Mouse (Mus musculus): ENCODE measurements around the gene Nudt22. TPM values are rescaled to one million over a fixed set of nuclear protein-coding genes. Genes with fewer than 3 reads are reported as not detected.

Gene Nudt22
- polyA plus RNA-seq, 1 experiment from 2014 or later = 10.5 TPM

DNA sequence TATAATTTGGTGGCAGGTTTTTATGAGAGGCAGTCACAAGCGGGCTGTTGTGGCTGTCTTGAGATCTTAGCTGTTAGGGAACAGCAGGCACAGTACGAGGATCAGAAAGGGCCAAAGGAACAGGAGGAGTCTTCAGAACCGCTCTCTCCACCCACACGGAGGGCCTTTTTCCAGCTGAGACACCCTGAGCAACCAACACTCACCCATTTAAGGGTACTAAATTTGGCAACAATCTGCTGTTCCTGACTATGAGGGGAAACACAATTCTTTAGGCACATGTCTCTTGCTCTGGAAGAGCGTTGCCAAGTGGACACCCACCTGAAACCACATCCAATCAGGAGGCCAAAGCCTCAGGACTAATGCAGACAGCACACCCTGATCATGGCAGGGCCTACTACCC, 33.6 kb upstream of the Nudt22 start:
- no peaks in the 10 kb centered on the region for H3K27me3 ChIP-seq (ENCODE audit: control insufficient read depth, insufficient read depth, low read depth, low read length)
- H3K36me3 ChIP-seq (ENCODE audit: control insufficient read depth, insufficient read depth) = peaks cover 66% of the 10 kb centered on the region
- H3K4me1 ChIP-seq (ENCODE audit: control insufficient read depth, low read depth, low read length) = no peaks in the 10 kb centered on the region
- no peak overlapping the region for H3K4me2 ChIP-seq (ENCODE audit: low read depth, low read length)
- WGBS (ENCODE audit: insufficient replicate concordance) = 90% methylated on average over 5 of the region's 5 CpGs
- H3K9ac ChIP-seq (ENCODE audit: low read depth, low read length) = no peak overlapping the region
- ATAC-seq (ENCODE audit: low read depth) = no peak
- H3K4me3 ChIP-seq (ENCODE audit: low read depth, low read length) = no peak overlapping the region
- H3K9me3 ChIP-seq (replicated peaks; ENCODE audit: control insufficient read depth, low read length) = no peaks in the 10 kb centered on the region
- H3K27ac ChIP-seq (ENCODE audit: low read length) = no peak overlapping the region

DNA sequence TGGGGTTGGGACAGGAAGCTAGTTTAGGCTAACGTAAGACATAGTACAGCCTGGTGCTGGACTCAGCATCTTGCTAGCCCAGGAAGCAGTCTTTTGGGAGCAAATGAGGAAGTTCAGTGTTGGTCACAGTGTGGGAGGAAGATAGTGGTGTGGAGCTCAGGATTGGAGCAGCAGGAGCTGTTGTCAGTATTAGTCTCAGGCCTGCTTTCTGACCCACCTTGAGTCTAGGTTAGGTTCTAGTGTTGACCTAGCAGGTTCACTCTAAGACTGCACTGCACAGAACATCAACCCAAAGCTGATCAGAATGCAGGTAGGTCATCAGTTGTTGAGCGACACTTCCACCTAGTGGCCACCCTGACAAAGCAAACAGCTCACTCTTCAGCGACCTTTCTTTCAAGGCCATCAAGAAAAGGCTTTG, 24.3 kb upstream of the Nudt22 start:
- Histone ChIP-seq H3K9me3 (replicated peaks; ENCODE audit: control insufficient read depth, low read length) (no peaks in the 10 kb centered on the region), H3K36me3 (ENCODE audit: control insufficient read depth, insufficient read depth) (peaks cover 38% of the 10 kb centered on the region), H3K27ac (ENCODE audit: low read length) (peak overlapping the region; percentile 90), H3K4me2 (ENCODE audit: low read depth, low read length) (peak overlapping the region; percentile 66), H3K4me3 (ENCODE audit: low read depth, low read length) (peak overlapping the region; percentile 76; the same call in 1 of the 2 replicates), H3K27me3 (ENCODE audit: control insufficient read depth, insufficient read depth, low read depth, low read length) (no peaks in the 10 kb centered on the region), H3K9ac (ENCODE audit: low read depth, low read length) (no peak overlapping the region), H3K4me1 (ENCODE audit: control insufficient read depth, low read depth, low read length) (peaks cover 18% of the 10 kb centered on the region)
- ATAC-seq (ENCODE audit: low read depth) = no peak
- WGBS (ENCODE audit: insufficient replicate concordance) = 15% methylated on average over 3 of the region's 3 CpGs

DNA sequence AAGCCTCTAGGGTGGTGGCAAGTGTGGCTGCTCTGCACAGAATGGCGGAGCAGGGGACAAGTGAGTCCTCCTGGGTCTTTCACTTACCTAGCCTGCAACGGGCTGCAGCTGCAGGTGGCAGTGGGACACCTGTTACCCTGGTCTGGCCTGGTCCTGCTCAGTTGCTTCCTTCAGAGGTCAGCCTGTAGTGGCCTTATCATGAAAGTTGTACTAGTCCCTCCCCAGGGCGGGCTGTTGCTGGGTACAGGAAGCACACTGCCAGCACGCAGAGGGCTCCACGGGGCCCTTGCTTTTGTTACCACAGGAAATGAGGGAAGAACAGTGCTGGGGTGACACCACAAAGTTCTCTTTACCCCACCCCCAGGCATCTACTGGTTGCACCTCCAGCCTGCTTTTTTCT, 23.3 kb upstream of the Nudt22 start, which contains the start of gene Fermt3:
Fermt3 (minus strand) TSS at position 279 of the 400 bp plus-strand sequence.
- peak within 1 kb of the TSS; percentile 66 for H3K4me2 ChIP-seq (ENCODE audit: low read depth, low read length)

DNA sequence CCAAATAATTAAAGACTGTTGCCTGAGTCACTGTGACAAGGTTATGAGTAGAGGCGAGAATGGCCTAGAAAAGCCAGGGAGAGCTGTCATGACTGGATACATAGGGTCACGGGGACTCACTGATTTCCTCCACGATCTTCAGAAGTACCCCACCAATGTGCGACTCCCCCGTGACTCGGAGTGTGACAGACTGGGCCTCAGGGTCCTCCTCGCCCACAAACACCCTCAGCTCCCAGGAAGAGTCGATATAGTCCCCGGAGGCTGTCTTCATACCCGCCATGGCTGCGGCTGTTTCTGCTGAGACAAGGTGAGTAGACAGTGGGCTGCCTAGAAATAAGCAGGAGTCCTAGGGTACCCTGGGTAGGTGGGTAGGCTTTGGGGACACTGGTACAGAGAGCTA, 22.6 kb upstream of the Nudt22 start:
- Histone ChIP-seq H3K9me3 (replicated peaks; ENCODE audit: control insufficient read depth, low read length) (no peaks in the 10 kb centered on the region), H3K36me3 (ENCODE audit: control insufficient read depth, insufficient read depth) (peaks cover 40% of the 10 kb centered on the region), H3K4me1 (ENCODE audit: control insufficient read depth, low read depth, low read length) (peaks cover 18% of the 10 kb centered on the region), H3K4me2 (ENCODE audit: low read depth, low read length) (peak overlapping the region; percentile 66), H3K27me3 (ENCODE audit: control insufficient read depth, insufficient read depth, low read depth, low read length) (no peaks in the 10 kb centered on the region), H3K27ac (ENCODE audit: low read length) (peak overlapping the region; percentile 90), H3K9ac (ENCODE audit: low read depth, low read length) (peak overlapping the region; percentile 82), H3K4me3 (ENCODE audit: low read depth, low read length) (peak overlapping the region; percentile 76)
- 0 out of 2 replicates have a peak, but pooled peaks have one; percentile 3 for ATAC-seq (ENCODE audit: low read depth)
- WGBS (ENCODE audit: insufficient replicate concordance) = 17% methylated on average over 11 of the region's 11 CpGs

More for the DNA sequence above, 23.3 kb upstream of the Nudt22 start, which contains the start of gene Fermt3:
- H3K27me3 ChIP-seq (ENCODE audit: control insufficient read depth, insufficient read depth, low read depth, low read length) = no peaks in the 10 kb centered on the region
- H3K9ac ChIP-seq (ENCODE audit: low read depth, low read length) = peak within 1 kb of the TSS; percentile 82
- H3K4me3 ChIP-seq (ENCODE audit: low read depth, low read length) = peak within 1 kb of the TSS; percentile 76
- H3K36me3 ChIP-seq (ENCODE audit: control insufficient read depth, insufficient read depth) = peaks cover 38% of the 10 kb centered on the region
- peak within 1 kb of the TSS; percentile 90 for H3K27ac ChIP-seq (ENCODE audit: low read length)
- peaks cover 18% of the 10 kb centered on the region for H3K4me1 ChIP-seq (ENCODE audit: control insufficient read depth, low read depth, low read length)
- WGBS (ENCODE audit: insufficient replicate concordance) = 14% methylated on average over 5 of the region's 5 CpGs
- H3K9me3 ChIP-seq (replicated peaks; ENCODE audit: control insufficient read depth, low read length) = no peaks in the 10 kb centered on the region
- peak; percentile 81 for ATAC-seq (ENCODE audit: low read depth)

DNA sequence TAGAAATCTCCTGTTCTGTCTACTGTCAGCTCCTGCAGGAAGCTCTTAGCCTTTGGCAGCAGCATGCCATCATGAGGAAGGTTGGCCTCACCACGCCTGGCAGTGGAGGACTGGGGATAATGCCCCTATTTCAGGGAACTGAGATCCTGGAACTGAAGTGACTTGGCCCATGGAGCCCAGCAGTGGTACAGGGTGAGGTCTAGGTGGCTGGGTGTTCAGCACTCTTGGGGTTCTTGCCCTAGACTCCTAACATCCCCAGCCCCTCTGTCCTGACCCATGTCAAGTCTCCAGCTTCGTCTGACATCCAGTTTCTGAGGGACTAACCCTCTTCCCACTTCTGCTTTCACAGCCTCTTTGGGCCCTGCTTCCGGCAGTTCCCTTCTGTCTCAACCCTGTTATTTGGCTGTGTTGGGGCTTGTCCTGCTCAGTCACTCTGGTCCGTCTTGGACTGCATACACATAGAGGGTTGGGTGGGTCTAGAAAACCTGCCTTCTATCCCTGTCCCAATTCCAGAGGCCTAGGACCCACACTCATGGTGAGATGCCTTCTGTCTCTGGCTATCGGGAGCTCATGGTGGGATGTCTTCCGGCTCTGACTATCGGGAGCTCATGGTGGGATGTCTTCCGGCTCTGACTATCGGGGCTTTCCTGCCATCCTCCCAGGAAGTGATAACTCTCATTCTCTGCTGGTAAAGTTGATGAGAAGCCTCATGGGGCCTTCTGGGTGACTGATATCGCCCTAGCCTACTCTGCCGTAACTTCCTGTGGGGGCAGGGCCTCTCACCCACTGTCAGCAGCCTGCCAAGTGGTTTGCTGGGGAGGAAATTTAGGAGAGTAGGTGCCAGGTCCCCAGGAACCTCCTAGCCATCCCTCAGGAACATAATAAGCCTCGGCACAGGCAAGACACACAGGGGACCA, 21.9 kb upstream of the Nudt22 start:
- Histone ChIP-seq H3K9me3 (replicated peaks; ENCODE audit: control insufficient read depth, low read length) (no peaks in the 10 kb centered on the region), H3K4me1 (ENCODE audit: control insufficient read depth, low read depth, low read length) (peaks cover 18% of the 10 kb centered on the region), H3K27ac (ENCODE audit: low read length) (peak overlapping the region; percentile 90), H3K4me2 (ENCODE audit: low read depth, low read length) (peak overlapping the region; percentile 66), H3K4me3 (ENCODE audit: low read depth, low read length) (peak overlapping the region; percentile 76), H3K27me3 (ENCODE audit: control insufficient read depth, insufficient read depth, low read depth, low read length) (no peaks in the 10 kb centered on the region), H3K36me3 (ENCODE audit: control insufficient read depth, insufficient read depth) (peaks cover 43% of the 10 kb centered on the region), H3K9ac (ENCODE audit: low read depth, low read length) (peak overlapping the region; percentile 82)
- 12% methylated on average over 12 of the region's 12 CpGs for WGBS (ENCODE audit: insufficient replicate concordance)
- ATAC-seq (ENCODE audit: low read depth) = peak; percentile 85

DNA sequence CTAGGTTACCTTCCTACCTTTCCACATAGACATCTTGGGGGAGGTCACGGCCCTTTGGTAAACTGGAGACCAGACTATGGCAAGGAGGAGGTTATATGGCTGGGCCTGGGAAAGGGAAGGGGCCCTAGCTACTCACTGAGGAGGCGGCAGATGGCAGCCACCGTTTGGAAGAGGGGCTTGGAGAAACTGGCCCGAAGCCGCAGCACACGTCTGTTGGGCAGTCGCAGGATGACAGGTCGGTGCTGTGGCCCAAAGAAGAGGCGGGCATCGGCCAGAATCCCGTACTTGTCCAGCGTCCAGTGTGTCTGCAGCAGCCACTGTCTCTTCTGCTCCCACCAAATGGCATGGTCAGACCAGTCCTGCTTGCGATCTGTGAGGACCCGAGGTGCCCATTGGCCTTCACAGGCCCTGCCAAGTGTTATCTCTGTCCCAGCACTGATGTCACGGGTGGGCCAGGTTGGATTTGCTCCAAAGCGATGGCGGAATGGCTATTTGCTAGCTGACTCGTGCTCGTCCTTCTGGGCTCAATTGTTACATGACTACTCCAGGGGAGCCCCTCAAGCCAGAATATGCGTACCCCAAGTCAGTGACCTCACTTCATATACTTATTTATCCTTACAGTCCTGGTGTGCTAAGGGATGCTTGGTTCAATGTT, 18.7 kb upstream of the Nudt22 start:
- H3K36me3 ChIP-seq (ENCODE audit: control insufficient read depth, insufficient read depth) = peaks cover 22% of the 10 kb centered on the region

DNA sequence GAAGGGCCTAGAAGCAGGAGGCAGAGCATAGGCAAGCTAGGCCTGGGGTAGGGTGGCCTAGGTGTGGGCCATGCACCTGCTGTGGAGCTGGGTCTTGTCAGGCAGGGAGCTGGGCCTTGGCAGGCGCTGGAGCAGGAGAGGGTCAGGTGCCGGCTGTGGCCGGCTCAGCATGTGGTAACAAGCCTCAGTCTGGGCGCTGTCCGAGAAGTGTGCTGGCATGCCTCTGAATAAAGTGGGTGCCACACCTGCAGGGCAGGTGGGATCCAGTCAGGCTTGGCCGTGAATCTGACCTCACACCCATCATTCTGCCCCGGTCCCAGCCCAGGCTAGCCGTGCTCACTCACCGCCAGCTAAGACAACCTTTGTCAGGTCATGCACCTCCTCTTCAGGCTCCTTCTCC, 18.1 kb upstream of the Nudt22 start:
- H3K4me1 ChIP-seq (ENCODE audit: control insufficient read depth, low read depth, low read length) = peaks cover 11% of the 10 kb centered on the region
- no peak for ATAC-seq (ENCODE audit: low read depth)
- no peaks in the 10 kb centered on the region for H3K9me3 ChIP-seq (replicated peaks; ENCODE audit: control insufficient read depth, low read length)
- no peak overlapping the region for H3K27ac ChIP-seq (ENCODE audit: low read length)
- 92% methylated on average over 9 of the region's 9 CpGs for WGBS (ENCODE audit: insufficient replicate concordance)
- H3K27me3 ChIP-seq (ENCODE audit: control insufficient read depth, insufficient read depth, low read depth, low read length) = no peaks in the 10 kb centered on the region
- H3K36me3 ChIP-seq (ENCODE audit: control insufficient read depth, insufficient read depth) = peaks cover 22% of the 10 kb centered on the region
- H3K4me2 ChIP-seq (ENCODE audit: low read depth, low read length) = no peak overlapping the region
- H3K4me3 ChIP-seq (ENCODE audit: low read depth, low read length) = no peak overlapping the region
- H3K9ac ChIP-seq (ENCODE audit: low read depth, low read length) = no peak overlapping the region

More for the DNA sequence above, 18.7 kb upstream of the Nudt22 start:
- H3K27me3 ChIP-seq (ENCODE audit: control insufficient read depth, insufficient read depth, low read depth, low read length) = no peaks in the 10 kb centered on the region
- no peak overlapping the region for H3K4me3 ChIP-seq (ENCODE audit: low read depth, low read length)
- no peak overlapping the region for H3K4me2 ChIP-seq (ENCODE audit: low read depth, low read length)
- H3K9ac ChIP-seq (ENCODE audit: low read depth, low read length) = no peak overlapping the region
- H3K27ac ChIP-seq (ENCODE audit: low read length) = no peak overlapping the region
- no peaks in the 10 kb centered on the region for H3K9me3 ChIP-seq (replicated peaks; ENCODE audit: control insufficient read depth, low read length)
- WGBS (ENCODE audit: insufficient replicate concordance) = 89% methylated on average over 20 of the region's 20 CpGs
- peaks cover 11% of the 10 kb centered on the region for H3K4me1 ChIP-seq (ENCODE audit: control insufficient read depth, low read depth, low read length)
- no peak for ATAC-seq (ENCODE audit: low read depth)

DNA sequence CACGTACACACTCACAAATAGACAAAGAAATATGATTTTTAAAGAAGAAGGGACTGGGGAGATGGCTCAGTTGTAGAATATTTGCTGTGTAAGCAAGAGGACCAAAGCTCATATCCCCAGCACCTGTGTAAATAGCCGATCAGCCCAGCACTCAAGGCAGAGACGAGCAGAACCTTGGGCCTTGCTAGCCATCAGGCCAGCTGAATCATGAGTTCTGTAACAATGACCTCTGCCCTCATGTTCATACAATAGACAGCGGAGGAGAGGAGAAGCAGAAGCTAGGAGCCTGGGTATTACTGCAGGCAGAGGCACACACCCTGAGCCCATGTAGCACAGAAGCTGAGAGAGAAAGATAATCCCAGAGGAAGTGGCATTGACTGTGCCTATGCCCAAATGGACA, 16.5 kb upstream of the Nudt22 start:
- H3K9ac ChIP-seq (ENCODE audit: low read depth, low read length) = no peak overlapping the region
- WGBS (ENCODE audit: insufficient replicate concordance) = 67% methylated on average over 4 of the region's 4 CpGs
- no peaks in the 10 kb centered on the region for H3K27me3 ChIP-seq (ENCODE audit: control insufficient read depth, insufficient read depth, low read depth, low read length)
- H3K9me3 ChIP-seq (replicated peaks; ENCODE audit: control insufficient read depth, low read length) = no peaks in the 10 kb centered on the region
- H3K4me1 ChIP-seq (ENCODE audit: control insufficient read depth, low read depth, low read length) = peaks cover 8% of the 10 kb centered on the region
- ATAC-seq (ENCODE audit: low read depth) = 0 out of 2 replicates have a peak, but pooled peaks have one; percentile 11
- H3K27ac ChIP-seq (ENCODE audit: low read length) = no peak overlapping the region
- no peak overlapping the region for H3K4me2 ChIP-seq (ENCODE audit: low read depth, low read length)
- no peak overlapping the region for H3K4me3 ChIP-seq (ENCODE audit: low read depth, low read length)
- peaks cover 22% of the 10 kb centered on the region for H3K36me3 ChIP-seq (ENCODE audit: control insufficient read depth, insufficient read depth)

Data from liver, embryonic 16.5 days (tissue).